Mouse (Mus musculus): ENCODE data around the gene Tkfc. TPM values are rescaled to one million over a fixed set of nuclear protein-coding genes. Genes with fewer than 3 reads are reported as not detected.

The Tkfc gene
- 19.2 and 19.4 TPM in 2 replicates for polyA plus RNA-seq (2014; fragmentation: Nextera tagmentation; extraction: Ambion mirVana)

DNA sequence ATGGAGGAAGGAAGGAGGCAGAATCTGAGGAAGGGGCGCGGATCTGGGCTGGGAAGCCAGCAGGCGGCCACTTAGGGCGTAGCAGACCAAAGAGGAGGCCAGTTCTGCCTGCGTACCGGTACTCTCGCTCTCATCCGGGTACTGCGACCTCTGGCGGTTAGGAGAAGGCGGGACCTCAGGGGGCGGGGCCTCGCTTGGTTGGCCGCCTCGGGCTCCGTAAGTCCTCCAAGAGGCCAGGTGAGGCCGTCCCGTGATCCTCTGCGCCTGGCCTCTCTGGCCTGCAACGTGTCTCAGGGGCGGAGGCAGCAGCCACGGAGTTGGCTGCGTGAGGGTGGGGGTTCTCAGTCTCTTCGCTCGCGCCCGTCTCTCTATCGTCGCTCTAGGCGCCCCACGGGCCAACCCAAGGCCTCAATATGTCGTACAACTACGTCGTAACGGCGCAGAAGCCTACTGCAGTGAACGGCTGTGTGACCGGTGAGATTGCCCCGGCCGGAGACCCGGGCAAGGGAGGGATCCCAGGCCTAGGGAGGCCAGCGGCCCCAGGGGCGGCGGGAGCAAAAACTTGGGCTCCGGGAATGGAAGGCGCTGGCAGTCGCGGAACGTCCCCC, at the start of gene Tkfc, which contains the start of gene Ddb1:
Tkfc (minus strand) TSS at position 362 of the 608 bp plus-strand sequence.
Ddb1 (plus strand) TSS at position 35 of the 608 bp plus-strand sequence.
- Histone ChIP-seq H3K9me3 (ENCODE audit: low read depth, low read length) (no peaks in the 10 kb centered on the region), H3K27me3 (ENCODE audit: insufficient read depth, low read length) (no peaks in the 10 kb centered on the region), H3K36me3 (ENCODE audit: insufficient read depth) (peaks cover 37% of the 10 kb centered on the region), H3K4me2 (peak within 1 kb of the TSS; percentile 75), H3K4me3 (ENCODE audit: low read depth, low read length) (peak within 1 kb of the TSS; percentile 94), H3K27ac (ENCODE audit: low read depth) (peak within 1 kb of the TSS; percentile 92), H3K4me1 (ENCODE audit: insufficient read depth) (peaks cover 9% of the 10 kb centered on the region; the same call in 1 of the 2 replicates), H3K9ac (peak within 1 kb of the TSS; percentile 94)
- WGBS = under 1% methylated on average over 49 of the region's 49 CpGs
- TF ChIP-seq CTCF (IDR thresholded peaks at IDR 0.05; ENCODE audit: low read depth) = peak; percentile 80
- DNase-seq (peak; percentile 99), ATAC-seq (ENCODE audit: insufficient read depth) (peak; percentile 96)

DNA sequence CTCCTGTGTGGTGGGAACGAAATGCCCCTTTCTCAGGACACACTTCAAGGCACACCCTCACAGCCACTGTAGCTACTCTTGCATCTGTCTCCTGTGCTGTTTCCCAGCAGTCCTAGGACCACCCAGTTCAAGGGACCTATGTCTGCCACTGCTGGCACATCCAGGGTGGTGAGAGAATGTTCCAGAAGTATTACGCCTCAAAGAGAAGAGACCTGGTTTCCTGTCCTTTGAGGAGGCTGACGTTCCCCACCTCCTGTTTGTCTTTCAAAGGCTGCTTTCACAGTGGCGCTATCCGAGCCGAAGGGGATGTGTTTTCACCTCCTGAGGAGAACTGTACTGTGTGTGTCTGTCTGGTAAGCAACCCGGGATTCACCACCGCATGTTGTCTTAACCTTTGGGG, 42.7 kb upstream of the Tkfc start:
- H3K9me3 ChIP-seq (ENCODE audit: low read depth, low read length) = no peaks in the 10 kb centered on the region
- no peak for ATAC-seq (ENCODE audit: insufficient read depth)
- H3K4me3 ChIP-seq (ENCODE audit: low read depth, low read length) = no peak overlapping the region
- H3K36me3 ChIP-seq (ENCODE audit: insufficient read depth) = no peaks in the 10 kb centered on the region
- no peaks in the 10 kb centered on the region for H3K4me1 ChIP-seq (ENCODE audit: insufficient read depth)
- H3K9ac ChIP-seq = no peak overlapping the region
- no peak for DNase-seq
- no peaks in the 10 kb centered on the region for H3K27me3 ChIP-seq (ENCODE audit: insufficient read depth, low read length)
- 65% methylated on average over 8 of the region's 8 CpGs for WGBS
- H3K4me2 ChIP-seq = no peak overlapping the region
- H3K27ac ChIP-seq (ENCODE audit: low read depth) = no peak overlapping the region
- TF ChIP-seq CTCF (IDR thresholded peaks at IDR 0.05; ENCODE audit: low read depth) = no peak

DNA sequence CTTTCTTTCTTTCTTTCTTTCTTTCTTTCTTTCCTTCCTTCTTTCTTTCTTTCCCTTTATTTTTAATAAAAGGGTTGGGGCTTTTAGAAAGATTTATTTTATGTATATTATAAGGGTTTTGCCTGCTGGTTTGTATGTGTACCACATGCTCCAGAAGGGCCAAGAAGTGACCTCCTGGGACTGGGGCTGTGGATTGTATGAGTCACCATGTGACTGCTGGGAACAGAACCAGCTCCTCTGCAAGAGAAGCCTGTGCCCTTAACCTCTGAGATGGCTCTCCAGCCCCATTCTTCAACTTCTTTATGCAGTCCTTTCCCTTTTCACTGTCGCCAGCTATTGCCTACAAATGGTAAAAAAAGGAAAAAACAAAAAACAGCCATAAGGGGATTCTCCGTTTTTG, 40.2 kb upstream of the Tkfc start:
- Histone ChIP-seq H3K9me3 (ENCODE audit: low read depth, low read length) (no peaks in the 10 kb centered on the region), H3K4me3 (ENCODE audit: low read depth, low read length) (no peak overlapping the region), H3K27ac (ENCODE audit: low read depth) (no peak overlapping the region), H3K27me3 (ENCODE audit: insufficient read depth, low read length) (no peaks in the 10 kb centered on the region), H3K4me1 (ENCODE audit: insufficient read depth) (no peaks in the 10 kb centered on the region), H3K4me2 (no peak overlapping the region), H3K36me3 (ENCODE audit: insufficient read depth) (no peaks in the 10 kb centered on the region), H3K9ac (no peak overlapping the region)
- TF ChIP-seq CTCF (IDR thresholded peaks at IDR 0.05; ENCODE audit: low read depth) = no peak
- DNase-seq = no peak
- ATAC-seq (ENCODE audit: insufficient read depth) = no peak
- WGBS = 90% methylated on average over 2 of the region's 2 CpGs

DNA sequence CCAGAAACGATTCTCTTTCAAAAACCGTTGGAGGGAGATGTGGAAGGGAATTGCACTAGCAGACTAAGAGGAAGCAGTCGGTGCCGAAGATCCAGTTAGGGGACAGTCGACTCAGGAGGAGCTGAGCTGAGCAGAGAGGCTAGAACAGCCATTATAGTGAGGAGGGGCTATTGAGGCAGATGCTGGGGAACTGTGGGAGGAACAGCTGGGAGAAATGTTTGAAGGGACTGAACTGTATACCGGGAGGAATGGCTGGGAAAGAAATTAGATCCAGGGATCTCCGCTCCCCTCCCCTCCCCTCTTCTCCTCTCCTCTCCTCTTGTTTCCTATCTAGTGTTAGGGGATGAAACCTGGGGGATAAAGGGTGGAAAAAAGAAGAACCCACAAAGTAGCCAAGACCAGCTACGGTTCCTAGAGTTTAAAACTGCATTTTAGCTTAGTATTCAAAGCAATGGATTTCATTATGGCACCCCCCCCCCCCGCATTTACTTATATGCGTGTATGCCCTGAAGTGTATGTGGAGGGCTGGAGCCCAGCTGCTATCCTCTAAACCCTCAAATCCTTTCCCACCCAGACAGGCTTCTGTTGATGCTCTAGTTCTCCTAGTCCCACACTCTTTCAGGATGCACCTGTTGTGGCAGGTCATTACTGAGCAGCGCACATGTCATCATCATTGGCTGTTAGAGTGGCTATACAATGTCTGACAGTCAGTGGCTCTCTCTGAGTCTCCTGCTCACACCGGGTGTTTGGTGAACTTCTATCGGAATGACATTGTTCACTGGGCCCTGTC, 35.3 kb upstream of the Tkfc start:
- no peak overlapping the region for H3K4me2 ChIP-seq
- H3K36me3 ChIP-seq (ENCODE audit: insufficient read depth) = no peaks in the 10 kb centered on the region
- H3K4me1 ChIP-seq (ENCODE audit: insufficient read depth) = no peaks in the 10 kb centered on the region
- TF ChIP-seq CTCF (IDR thresholded peaks at IDR 0.05; ENCODE audit: low read depth) = no peak
- no peak for ATAC-seq (ENCODE audit: insufficient read depth)
- no peak for DNase-seq
- H3K27me3 ChIP-seq (ENCODE audit: insufficient read depth, low read length) = no peaks in the 10 kb centered on the region
- no peak overlapping the region for H3K4me3 ChIP-seq (ENCODE audit: low read depth, low read length)
- H3K27ac ChIP-seq (ENCODE audit: low read depth) = no peak overlapping the region
- no peaks in the 10 kb centered on the region for H3K9me3 ChIP-seq (ENCODE audit: low read depth, low read length)
- 44% methylated on average over 13 of the region's 13 CpGs for WGBS
- no peak overlapping the region for H3K9ac ChIP-seq

DNA sequence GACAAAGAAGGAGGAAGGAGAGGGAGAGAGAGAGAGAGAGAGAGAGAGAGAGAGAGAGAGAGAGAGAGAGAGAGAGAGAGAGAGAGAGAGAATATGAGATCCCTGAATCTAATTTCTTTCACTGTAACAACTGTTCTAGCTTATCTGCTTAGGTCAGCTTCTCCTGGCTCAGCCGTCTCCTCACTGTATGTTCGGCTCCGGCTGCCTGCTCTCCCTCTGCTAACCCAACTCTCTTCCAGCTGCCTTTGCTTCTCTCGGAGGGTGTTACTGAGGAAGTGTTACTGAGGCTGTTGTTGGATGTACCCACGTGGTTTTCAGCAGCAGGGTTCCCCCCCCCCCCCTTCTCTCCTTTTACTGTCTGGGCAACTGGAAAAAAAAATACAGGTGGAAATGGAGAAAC, 34.6 kb upstream of the Tkfc start:
- Histone ChIP-seq H3K9me3 (ENCODE audit: low read depth, low read length) (no peaks in the 10 kb centered on the region), H3K27me3 (ENCODE audit: insufficient read depth, low read length) (no peaks in the 10 kb centered on the region), H3K9ac (no peak overlapping the region), H3K4me3 (ENCODE audit: low read depth, low read length) (no peak overlapping the region), H3K4me2 (no peak overlapping the region), H3K27ac (ENCODE audit: low read depth) (no peak overlapping the region), H3K36me3 (ENCODE audit: insufficient read depth) (no peaks in the 10 kb centered on the region), H3K4me1 (ENCODE audit: insufficient read depth) (no peaks in the 10 kb centered on the region)
- DNase-seq (no peak), ATAC-seq (ENCODE audit: insufficient read depth) (no peak)
- TF ChIP-seq CTCF (IDR thresholded peaks at IDR 0.05; ENCODE audit: low read depth) = no peak
- 5% methylated on average over 5 of the region's 5 CpGs for WGBS

DNA sequence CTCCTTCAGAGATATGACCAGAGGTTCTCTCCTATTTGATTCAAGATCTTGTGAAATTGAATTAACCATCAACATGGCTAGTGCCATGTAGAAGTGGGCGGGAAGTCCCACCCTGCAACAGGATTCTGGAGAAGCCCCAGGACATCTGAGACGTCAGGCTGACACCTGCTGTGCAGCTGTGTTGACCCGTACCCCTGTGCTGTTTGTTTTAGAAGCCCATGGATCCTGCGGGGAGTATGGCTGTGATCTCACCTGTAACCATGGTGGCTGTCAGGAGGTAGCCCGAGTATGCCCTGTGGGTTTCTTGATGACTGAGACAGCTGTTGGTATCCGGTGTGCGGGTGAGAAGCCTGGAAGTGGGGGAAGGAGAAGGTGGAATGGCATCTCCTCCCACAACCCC, 32.4 kb upstream of the Tkfc start:
- Histone ChIP-seq H3K4me1 (ENCODE audit: insufficient read depth) (0 out of 2 replicates have a peak, but pooled peaks cover 7% of the 10 kb centered on the region), H3K4me2 (no peak overlapping the region), H3K36me3 (ENCODE audit: insufficient read depth) (no peaks in the 10 kb centered on the region), H3K27ac (ENCODE audit: low read depth) (no peak overlapping the region), H3K4me3 (ENCODE audit: low read depth, low read length) (no peak overlapping the region), H3K27me3 (ENCODE audit: insufficient read depth, low read length) (no peaks in the 10 kb centered on the region), H3K9me3 (ENCODE audit: low read depth, low read length) (no peaks in the 10 kb centered on the region), H3K9ac (no peak overlapping the region)
- DNase-seq (no peak), ATAC-seq (ENCODE audit: insufficient read depth) (no peak)
- no peak for TF ChIP-seq CTCF (IDR thresholded peaks at IDR 0.05; ENCODE audit: low read depth)
- 37% methylated on average over 7 of the region's 7 CpGs for WGBS

DNA sequence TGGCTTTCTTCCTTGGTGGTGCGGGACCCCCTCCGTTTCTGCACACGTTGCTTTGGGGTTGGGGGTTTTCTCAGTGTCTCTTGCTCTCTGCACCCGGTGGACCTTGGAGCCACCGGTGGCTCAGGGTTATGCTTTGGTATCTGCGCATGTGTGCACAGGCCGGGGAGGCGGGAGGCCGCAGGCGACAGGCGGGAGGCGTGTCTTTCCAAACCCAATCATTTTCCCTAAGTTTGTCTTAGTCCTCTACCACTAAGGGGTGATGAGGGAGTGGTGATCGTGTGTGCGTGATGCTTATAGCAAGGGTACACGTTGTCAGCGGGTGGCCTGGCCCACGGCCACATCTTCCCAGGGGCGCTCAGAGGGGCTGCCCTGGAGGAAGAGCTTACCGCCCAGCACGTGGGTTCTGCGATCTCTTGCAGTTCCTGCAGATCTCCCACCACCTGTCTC, 29.4 kb upstream of the Tkfc start:
- Histone ChIP-seq H3K4me3 (ENCODE audit: low read depth, low read length) (peak overlapping the region; percentile 42), H3K9ac (peak overlapping the region; percentile 52), H3K27ac (ENCODE audit: low read depth) (no peak overlapping the region), H3K27me3 (ENCODE audit: insufficient read depth, low read length) (no peaks in the 10 kb centered on the region), H3K9me3 (ENCODE audit: low read depth, low read length) (no peaks in the 10 kb centered on the region), H3K4me2 (peak overlapping the region; percentile 97), H3K4me1 (ENCODE audit: insufficient read depth) (0 out of 2 replicates have a peak, but pooled peaks cover 7% of the 10 kb centered on the region), H3K36me3 (ENCODE audit: insufficient read depth) (peaks cover 19% of the 10 kb centered on the region)
- WGBS = 3% methylated on average over 21 of the region's 21 CpGs
- peak; percentile 73 for DNase-seq
- TF ChIP-seq CTCF (IDR thresholded peaks at IDR 0.05; ENCODE audit: low read depth) = no peak
- ATAC-seq (ENCODE audit: insufficient read depth) = peak; percentile 84

Data from lung, embryonic 14.5 days (tissue).